Mouse (Mus musculus) heart, adult 11 months (tissue): ENCODE data around the gene Rfesd.

ENCODE experiments used
- DNase-seq: peaks from one replicate; pipeline ENCODE4 v3.0.0; 2022

The Rfesd gene

DNA sequence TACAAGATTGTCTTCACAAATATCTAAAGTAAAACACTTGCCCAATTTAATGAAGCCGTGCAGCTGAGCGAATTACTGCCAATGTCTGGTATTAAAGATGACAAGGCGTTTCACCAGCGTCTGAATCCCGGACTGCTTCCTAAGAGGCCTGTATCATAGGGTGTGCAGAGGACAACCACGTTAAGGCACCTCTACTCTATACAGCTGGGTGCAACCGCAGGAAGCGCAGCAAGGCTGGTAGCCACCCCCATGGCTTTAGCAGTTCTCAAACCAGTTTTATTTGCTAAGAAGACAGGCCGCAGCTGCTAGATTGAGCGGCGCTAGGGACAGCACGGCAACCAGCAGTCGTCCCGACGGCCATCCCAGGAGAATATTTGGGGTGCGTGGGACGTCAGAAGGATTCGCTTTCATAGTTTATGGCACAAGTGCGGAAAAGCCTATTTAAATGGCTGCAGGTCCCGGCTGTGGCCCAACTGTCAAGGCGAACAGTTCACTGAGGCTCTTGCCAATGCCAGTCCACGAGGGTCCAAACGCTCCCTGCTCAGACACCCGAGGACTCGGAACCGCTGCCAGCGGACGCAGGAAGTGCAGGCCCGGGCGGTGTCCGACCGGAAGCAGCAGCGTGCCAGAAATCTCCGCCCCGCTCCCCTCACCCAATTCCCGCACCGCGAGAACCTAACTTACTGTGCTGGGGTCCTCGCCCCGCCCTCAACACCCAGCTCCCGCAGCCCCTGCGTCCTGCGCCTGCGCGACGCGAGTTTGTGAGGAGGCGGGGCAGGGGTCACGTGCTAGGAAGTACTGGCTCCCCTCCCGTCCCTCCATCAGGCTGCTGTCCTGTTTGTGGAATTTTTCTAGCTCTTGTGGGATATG is at the start of gene Rfesd:
Rfesd (minus strand) TSS at position 746 of the 870 bp plus-strand sequence.
- peak; percentile 100 for DNase-seq

DNA sequence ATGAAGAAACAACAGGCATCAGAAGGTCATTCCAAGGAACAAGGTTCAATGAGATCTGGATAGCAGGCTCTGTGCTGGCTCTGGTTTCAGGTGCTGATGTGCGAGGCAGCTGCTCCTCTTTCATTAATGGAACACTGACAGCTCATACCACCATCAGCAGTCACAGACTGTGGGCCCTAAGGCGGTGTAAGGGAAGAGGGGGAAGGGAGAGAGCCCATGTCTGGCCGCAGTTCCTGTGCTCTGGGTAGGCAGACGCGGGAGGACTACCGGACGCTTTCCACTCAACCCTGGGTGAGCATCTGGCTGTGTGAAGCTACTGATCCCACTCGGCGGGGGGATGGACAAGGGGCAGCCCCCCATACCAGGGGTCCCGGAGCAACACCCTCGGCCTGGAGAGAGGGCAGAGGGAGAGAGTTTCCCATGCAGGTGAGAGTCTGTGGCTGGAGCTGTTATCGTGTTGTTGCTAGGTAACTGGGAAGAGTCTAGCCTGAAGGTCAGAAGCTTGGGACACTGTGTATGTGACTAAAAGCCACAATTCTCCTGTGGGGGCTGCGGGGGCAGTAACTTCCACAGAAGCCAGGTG is 45.9 kb upstream of the Rfesd start:
- no peak for DNase-seq

DNA sequence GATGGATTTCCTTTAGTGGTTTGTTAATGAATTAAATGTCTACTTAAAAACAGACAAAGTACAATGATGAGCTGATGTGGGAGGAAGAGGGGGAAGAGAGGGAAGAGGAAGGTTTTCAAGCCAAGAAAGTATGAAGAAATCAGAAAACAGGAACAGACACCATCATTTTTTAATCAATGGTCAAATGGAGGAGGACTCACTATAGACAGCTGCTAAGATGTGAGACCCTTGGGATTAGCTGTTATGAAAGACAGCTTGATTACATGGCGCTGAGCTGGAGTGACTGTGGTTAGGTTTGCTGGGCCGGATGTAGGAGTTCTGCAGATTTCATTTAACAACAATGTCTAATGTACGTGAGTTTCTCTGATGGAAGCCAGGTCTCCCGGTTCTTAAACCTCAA is 45.0 kb upstream of the Rfesd start:
- no peak for DNase-seq

DNA sequence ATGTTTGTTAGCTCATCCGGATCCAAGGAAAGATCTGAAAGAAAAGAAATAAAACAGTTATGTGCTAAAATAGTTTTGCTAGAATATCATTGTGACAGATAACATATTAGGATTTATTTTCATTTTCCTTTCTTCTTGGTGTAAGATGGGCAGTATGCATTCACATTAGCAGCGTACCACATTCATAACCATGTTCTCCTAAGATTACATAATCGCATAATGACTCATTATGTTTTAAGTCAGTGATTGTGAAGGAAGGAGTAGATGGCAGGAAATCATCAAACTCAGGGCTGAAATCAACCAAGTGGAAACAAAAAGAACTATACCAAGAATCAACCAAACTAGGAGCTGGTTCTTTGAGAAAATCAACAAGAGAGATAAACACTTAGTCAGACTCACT is 44.0 kb upstream of the Rfesd start:
- DNase-seq = no peak

DNA sequence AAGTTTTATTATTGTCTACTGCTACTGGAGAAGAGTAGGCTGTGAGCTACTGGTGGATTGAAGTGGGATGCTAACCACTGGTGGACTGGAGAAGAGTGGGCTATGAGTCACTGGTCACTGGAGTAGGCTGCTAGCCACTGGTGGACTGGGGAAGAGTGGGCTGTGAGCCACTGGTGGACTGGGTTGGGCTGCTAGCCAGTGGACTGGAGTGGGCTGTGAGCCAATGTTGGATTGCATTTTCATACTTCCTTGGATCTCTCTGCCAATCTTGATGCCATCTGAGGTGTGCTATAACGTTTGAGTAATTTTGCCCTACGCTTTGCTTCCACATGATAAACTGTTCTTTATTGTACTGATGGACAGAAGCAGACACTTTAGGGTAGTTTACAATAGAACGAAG is 43.6 kb upstream of the Rfesd start:
- no peak for DNase-seq

DNA sequence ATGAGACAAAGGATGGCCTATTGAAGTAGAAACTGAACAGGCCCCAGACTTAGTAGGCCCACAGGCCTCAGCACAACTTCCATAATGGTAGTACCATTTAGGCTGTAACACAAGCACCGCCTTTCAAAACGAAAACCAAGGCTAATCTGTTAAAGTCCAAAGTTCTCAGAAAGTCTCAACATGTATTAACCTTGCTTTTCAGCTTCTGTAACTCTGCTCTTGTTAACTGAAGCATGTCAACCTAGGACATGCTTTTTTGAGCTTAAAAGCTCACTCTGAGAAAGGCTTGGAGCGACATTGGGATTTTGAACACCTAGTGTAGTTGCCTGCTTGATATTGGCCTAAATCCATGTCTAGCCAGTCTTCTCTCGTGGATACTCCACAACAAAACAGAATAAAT is 41.1 kb upstream of the Rfesd start:
- DNase-seq = no peak

DNA sequence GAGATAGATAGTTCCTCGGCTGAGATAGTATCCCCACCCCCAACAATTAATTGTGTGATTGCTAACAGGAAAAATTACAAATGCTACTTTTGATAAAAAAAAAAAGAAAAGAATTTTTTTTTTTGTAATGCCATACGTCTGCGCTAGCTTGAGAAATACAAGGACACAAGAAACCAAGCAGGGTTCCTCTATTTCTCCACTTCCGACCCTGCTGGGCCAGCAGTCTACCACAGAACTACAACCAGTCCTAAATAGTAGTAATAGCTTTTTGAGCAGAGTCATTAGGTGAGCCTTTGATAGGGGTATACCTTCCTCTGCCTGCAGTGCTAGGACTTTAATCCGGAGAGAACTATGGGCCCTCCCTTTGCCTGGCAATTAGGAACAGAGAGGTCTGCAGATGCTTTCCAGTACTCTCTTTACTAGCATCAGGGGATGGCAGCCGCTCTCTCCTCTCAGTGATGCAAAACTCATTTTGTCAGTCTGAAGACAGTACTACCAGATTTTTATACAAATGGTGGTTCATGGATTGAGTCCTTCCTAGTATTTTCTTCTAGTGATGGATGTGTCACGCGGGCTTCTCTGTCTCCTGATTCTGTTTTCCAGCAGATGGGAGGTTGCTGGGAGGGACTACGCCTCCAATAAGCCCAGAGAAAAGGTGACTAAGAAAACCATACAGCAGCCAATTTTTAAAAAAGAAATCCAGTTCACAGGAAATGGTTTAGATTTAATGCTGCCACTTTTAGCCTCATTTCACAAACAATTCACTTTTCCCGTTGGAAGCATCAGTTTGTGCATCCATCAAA is 38.9 kb upstream of the Rfesd start:
- DNase-seq = no peak

DNA sequence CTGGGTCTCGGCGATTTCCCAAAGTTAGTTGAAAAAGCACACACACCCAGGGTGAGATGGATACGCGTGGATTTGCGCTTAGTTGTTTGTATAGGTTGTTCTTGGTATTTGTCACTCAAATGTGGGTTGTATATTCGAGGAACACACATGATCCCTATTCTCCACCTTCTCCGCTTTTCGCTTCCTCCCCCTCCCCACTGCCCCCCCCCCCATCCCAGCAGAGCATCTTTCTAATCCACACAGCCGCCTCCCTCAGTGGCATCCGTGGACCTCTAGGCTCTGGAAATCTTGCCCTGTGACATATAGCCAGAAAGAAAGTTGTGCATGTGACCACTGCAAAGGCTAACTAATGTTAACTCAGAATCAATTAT is 38.4 kb upstream of the Rfesd start, which contains the start of gene Gpr150:
Gpr150 (minus strand) TSS at position 101 of the 371 bp plus-strand sequence.
- DNase-seq = no peak

DNA sequence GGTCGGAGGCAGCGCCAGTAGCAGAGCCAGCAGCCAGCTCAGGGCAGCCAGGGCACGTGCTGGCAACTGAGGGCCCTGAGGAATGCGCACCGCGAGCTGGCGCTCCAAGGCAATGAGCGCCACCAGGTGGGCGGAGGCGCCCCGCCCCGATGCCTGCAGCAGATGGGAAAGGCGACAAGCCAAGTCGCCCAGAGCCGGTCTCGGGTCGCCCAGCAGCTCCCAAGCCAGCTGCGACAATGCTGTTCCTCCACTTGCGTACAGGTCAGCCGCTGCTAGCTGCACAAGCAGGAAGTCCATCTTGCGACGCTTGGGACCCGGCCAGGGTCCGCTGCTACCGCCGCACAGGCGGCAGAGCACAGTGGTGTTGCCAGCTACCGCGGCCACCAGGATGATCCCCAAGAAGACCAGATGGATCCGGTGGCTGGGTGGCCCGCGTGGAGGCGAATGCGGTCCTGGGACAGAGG is 37.8 kb upstream of the Rfesd start:
- peak; percentile 96 for DNase-seq

DNA sequence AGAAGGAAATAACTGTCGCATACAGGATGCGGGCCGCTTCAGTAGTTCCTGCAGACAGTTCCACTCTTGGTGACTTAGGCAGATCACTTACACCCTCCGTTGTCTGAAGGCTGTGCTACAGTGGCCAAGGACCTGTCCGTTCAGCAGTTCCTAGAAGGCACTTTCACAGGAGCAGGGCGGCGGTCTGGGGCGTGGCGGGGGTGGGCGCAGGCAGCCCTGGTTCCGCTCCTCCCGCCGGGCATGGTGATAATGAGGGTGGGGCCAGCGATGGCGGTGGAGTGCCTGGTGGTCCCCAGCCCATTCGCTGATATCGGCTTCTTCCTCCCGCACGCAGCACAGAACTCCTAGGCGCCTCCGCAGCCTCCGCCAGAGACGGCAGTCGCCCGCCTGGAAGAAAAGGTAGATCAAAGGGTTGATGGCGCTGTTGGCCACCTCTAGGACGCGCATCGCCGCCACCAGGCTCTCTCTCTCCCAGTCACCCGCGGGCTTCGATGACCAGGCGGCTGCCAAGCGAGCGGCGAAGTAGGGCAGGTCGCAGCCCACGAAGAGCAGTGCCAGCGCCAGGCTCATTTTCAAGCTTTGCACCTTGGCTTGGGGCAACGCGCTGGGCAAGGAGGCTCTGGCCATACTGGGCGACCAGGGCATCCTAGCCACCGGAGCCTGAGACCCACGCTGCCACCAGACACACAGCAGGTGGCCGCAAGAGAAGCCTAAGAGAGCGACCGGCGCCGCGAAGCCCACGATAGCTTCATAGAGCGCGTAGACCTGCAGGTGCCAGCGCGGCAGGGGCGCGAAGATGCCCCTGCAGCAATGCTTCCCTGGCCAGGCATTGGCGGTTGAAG is 37.1 kb upstream of the Rfesd start:
- DNase-seq = peak; percentile 95

DNA sequence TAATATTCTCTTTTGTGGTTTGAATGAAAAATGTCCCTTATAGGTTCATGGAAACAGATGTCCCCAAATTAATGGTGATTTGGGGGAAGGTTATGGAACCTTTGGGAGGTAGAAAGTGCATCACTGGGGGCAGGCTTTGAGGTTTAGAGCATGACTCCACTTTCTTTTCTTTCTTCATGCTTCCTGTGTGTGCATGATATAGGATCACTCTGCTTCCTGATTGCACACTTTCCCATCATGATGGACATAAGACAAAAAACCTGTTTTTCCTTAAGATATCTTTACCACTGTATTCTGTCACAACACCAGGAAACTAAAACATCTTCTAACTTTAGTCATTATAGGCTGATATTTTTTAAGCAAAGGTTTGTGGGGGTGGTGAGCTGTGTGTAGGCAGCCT is 26.5 kb upstream of the Rfesd start:
- DNase-seq = no peak

DNA sequence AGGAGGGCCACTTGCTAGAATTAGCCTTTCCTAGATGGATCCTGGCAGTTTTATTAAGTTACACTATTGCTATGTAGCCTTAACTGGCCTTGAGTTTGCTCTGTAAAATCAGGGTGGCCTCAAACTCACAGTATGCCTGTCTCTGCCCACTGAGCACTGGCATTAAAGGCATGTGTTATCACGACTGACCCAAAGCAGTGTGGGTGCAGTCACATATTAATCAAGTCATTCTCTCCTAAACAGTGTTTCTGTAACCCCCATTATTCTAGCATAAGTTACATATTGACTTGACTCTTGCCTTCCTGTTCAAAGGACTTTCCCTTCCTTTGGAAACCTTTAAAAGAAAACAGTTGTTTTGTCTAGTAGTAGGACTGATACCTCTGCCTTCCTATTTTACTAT is 23.9 kb upstream of the Rfesd start:
- no peak for DNase-seq

DNA sequence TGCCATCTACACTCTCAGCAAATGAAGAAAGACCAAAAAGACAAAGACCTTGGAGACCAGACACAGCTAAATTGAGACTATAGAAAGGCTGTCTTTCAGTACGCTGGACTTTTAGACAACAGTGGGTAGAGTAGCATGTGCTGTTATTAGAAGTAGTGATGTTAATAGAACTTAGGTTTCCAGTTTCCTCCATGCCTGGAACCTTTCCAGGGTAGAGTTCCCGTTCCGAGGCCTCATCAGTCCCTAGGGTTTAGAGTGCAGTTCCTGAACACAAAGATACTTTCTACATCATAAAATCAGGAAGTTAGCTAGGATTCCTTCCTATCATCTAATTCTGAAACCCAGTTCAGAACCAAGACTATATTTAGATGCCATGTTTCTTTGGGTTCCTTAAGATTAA is 6.1 kb upstream of the Rfesd start:
- peak; percentile 93 for DNase-seq

DNA sequence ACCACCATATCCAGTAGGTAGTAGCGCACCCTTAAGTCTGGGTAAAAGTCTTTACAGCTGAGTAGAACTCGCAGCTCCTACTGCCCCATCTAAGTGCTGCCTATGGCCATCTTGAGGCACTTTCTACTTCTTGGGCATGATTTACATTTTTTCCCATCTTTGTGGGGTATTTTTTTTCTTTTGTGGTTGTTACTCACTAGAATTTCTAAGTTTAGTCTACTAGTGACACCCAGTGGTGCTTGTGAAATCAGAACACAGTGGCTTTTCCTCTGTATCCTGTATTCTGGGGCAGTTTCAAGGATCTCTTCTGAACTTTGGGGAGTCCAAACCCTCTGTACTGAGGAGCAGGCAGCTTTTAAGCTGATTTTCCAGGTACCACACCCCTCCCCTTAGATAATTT is 3.3 kb upstream of the Rfesd start:
- no peak for DNase-seq

DNA sequence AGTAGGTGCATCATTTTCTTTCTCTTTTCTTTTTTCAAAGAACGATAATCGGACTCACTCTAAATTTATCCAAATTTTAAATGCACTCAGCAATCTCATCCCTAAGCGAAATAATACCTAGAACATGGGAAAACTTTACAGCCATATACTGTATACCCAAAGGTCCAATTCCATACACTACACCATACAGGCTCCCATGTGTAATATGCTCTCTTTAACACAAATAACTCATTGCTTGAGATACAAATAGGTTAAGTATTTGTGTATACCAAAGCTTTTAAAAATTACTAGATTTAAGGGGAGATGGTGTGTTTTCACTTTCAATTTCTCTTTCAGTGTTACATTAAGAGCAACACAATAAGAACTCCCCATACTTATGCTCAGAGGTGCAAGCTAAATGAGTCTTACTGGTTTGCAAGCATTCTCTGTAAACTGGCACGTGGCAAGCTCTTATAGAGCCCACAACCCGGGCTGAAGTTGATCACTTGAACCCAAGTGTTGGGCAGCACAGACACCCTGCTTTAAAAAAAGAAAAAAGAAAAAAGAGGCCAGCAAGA is 403 bp upstream of the Rfesd start:
- no peak for DNase-seq

DNA sequence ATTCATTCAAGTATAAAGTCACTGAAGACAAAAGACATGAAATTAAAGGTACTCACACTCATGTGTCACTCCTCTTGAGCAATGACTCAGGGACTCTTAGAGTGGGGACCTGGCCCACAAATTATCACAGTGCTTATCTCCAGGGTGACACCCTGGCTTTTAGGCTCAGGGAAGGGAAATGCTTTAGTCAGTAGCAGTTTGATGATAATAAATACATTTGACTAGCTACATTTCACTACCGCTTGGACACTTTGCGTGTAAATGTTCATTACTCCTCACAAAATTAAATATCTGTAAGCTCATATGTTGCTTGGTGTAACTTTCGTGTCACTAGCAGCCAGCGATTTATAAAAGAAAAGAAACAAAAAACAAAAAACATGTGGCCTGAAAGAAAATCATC is 1.1 kb downstream of the Rfesd start:
- no peak for DNase-seq

DNA sequence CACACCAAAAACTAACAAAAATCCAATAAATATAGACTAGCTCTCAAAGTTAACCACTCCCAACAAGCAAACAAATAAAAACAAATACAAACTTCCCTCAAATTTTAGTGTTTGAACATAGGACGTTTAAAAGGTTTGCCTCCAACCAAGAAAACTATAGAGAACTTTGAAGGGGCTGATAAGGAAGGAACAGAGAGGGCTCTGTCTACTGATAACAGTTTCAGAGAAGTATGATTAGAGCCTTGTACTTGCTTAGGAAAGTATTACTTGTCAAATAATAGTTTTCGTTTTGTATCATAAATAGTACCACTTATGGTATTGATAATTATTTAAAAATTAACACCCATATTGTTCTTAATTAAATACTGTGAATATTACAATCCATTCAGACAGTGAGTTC is 4.0 kb downstream of the Rfesd start:
- no peak for DNase-seq

DNA sequence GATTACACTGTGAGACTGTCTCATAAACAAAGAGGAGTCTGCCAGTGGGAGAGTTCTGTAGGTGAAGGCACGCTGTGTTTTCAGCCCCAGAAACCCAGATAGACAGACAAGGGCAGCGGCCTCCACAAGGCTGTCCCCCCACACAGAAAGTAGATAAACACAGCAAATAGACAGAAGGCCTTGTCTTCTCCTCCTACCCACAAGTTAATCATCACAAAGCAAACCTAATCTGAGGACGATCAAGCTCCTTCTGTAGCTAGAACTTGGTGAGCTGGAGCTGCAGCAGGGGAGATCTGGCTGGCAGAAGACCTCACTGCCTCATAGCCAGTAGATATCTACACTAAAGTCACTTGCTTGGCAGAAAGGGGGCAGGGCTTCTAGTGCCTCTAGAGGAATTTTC is 15.2 kb downstream of the Rfesd start:
- DNase-seq = no peak

DNA sequence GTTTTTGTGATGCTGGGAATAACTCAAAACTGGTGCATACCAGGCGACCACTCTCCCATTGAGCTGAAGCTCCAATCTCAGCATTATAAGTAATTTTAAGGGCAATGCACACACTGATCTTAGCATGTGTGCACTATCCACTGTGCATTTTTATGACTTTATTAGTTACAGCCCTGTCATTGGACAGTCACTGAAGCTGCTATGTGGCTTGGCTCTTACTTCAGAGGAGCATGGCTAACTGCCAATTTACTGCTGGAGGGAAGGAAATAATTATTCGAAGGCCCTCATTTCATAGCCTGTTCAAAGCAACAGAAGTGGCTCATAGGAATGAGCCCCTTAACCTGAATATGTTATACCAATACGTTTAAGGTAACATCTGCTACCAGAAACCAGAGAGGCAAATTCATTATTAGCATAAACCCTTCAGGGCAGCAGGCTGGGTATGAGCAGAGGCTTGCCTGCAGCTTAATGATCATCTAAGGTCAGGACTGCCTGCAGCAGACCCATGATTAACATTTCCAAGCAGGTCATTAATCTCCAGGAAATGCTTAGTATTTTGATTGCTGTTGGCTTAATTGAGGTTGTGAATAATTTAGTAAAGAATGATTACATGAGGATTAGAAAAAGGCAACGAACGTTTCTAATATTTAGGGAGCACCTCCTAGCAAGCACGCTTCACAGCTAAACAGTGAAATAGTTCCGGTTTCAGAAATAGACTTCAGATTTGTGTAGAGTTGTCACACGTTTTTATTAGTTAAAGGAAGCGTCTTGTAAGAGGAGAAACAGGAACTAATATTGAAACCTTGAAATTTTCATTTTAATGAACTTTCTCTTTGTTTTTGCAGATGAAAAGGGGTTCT is 26.1 kb downstream of the Rfesd start:
- DNase-seq = peak; percentile 81

DNA sequence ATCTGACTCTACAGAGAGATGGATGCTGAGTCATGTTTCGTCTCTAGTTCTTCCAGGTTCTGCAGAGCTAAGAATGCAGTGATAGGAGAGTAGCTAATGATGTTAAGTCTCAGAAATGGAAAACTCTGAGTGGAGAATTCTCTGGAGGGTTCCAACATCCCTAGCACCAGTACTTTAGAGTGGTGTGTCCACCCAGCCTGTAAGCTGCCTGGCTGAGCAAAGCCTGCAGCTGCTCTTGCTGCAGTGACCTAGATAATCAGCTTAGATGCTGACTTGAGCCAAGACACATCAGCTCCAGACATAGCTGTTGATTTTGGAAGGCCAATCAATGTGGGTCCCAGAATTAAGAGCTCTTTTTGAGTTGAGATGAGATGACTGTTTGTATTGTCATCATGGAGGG is 30.4 kb downstream of the Rfesd start:
- peak; percentile 98 for DNase-seq

DNA sequence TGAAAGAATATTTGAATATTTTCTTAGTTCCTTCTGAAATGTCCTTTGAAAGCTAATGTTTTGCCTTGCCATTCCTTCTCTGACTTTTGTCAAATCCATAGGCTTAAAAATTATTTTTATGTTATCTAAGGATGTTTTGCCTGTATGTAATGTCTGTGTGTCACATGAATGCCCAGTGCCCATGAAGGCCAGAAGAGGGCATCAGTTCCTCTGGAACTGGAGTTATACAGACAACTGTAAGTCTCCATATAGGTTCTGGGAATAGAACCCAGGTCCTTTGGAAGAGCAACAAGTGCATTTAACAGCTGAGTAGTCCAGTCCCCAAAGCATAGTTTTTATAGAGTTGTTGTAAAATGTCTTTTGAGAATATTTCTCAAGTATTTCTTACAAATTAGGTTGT is 36.6 kb downstream of the Rfesd start:
- peak; percentile 17 for DNase-seq
